Mouse (Mus musculus): ENCODE results near the gene Enpp5. TPM values are rescaled to one million over a fixed set of nuclear protein-coding genes. Genes with fewer than 3 reads are reported as not detected.

Enpp5 gene
- total and polyA plus RNA-seq, 3 experiments: 5.2 to 7.0 TPM; not detected in 1

DNA sequence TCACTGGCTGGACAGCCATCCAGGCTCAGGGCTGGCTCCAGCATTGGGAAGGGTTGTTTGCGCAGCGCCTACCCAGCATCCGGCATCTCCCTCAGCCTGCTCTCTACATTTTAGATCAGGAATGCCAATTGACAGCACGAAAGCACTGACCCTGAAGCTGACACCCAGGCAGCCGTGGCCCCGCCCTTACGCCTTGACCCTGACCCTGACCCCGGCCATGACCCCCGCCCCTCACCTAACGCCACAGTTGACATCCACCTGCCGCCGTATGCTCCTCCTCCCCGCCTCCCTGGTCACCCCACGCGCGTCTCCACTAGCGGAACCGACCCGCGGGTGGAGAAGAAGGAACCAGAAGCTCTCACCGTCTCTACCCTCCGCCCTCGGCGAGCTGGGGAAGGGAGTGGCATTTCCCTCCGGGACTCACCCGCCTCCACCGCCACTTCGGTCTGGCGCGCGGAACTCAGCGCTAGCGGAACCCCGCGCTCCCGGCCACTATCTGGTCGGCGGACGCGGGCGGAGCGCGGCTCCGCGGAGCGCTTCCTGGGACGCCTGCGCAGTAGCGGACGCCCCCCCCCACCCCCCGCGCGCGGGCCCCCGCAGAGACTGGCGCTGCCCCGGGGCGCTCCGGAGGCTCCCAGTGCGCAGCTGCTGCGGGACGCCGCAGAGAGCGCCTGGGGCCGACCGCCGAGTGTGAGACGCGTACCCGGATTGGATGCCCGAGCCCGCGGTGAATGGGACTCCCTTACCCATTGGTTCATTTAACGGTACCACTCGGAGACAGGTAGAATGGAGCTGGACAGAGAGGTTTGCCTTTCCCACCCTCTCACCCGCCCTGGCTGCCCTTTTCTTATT is 26.9 kb downstream of the Enpp5 start, which contains the start of gene Enpp4 (continued):
- TF ChIP-seq NRF1 (IDR thresholded peaks at IDR 0.05; ENCODE audit: insufficient read depth, low read depth, low read length, poor library complexity, severe bottlenecking) (peak; percentile 81), ZC3H11A (IDR thresholded peaks at IDR 0.05; ENCODE audit: low read depth, low read length) (no peak)

DNA sequence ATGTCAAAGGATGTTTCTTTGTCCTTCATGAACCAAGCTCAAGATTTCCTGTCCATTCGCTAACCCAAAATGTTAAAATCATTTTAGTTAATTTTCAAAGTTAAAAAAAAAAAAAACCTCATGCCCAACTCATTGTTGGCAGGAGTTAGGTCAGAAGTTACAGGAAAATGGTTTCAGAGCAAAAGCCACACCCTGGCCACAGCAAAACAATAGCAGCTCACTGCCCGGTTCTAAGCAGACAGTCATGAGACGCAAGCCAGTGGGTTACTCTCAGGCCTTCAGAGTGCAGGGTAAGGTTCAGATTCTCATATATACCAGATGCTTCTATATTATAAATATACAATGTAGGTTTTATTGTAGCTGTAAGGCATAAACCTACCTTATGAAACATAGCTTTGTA is 29.7 kb downstream of the Enpp5 start:
- Histone ChIP-seq H3K4me1 (ENCODE audit: control insufficient read depth in 1 of 2, insufficient read depth in 2 of 2, low read length in 2 of 2) (peaks cover 12 to 14% of the 10 kb centered on the region in 2 experiments), H3K9me3 (replicated peaks; ENCODE audit: insufficient read depth, low read length) (no peaks in the 10 kb centered on the region), H3K9ac (ENCODE audit: control insufficient read depth, low read depth, low read length, poor library complexity, severe bottlenecking) (0 out of 2 replicates have a peak overlapping the region, but pooled peaks have one; percentile 14), H3K27me3 (ENCODE audit: control insufficient read depth in 1 of 2, insufficient read depth in 2 of 2, low read length in 2 of 2) (no peaks in the 10 kb centered on the region), H3K4me3 (ENCODE audit: control insufficient read depth in 1 of 2, insufficient read depth in 1 of 2, low read depth in 2 of 2, low read length in 2 of 2) (no peak overlapping the region), H3K27ac (ENCODE audit: control insufficient read depth, low read depth, low read length) (peak overlapping the region; percentile 52), H3K36me3 (ENCODE audit: control insufficient read depth in 1 of 2, insufficient read depth in 2 of 2, low read length in 2 of 2) (peaks cover 0 to 28% of the 10 kb centered on the region in 2 experiments; a peak in 2 of 4 replicates), H3K79me2 (ENCODE audit: control insufficient read depth, insufficient read depth, low read length, poor library complexity) (peaks cover 15% of the 10 kb centered on the region)
- no peak for DNase-seq (ENCODE audit: low read depth, low spot score)
- TF ChIP-seq ZNF384 (IDR thresholded peaks at IDR 0.05; ENCODE audit: low read depth, low read length) (no peak), EP300 (IDR thresholded peaks at IDR 0.05; ENCODE audit: low read depth in 1 of 2, low read length in 2 of 2) (no peak), CHD1 (IDR thresholded peaks at IDR 0.05; ENCODE audit: low read depth, low read length) (no peak), RAD21 (IDR thresholded peaks at IDR 0.05; ENCODE audit: low read depth, low read length) (no peak), POLR2A (IDR thresholded peaks at IDR 0.05; ENCODE audit: control insufficient read depth in 1 of 2, insufficient read depth in 1 of 2, low read depth in 1 of 2, low read length in 2 of 2, poor library complexity in 1 of 2) (no peak), POLR2AphosphoS5 (IDR thresholded peaks at IDR 0.05; ENCODE audit: borderline replicate concordance, low read depth, low read length) (no peak), GATA1 (IDR thresholded peaks at IDR 0.05; ENCODE audit: low read depth, low read length) (no peak), TBP (IDR thresholded peaks at IDR 0.05; ENCODE audit: low read depth, low read length) (no peak), MYC (IDR thresholded peaks at IDR 0.05; ENCODE audit: low read depth, low read length) (no peak), TAL1 (IDR thresholded peaks at IDR 0.05; ENCODE audit: low read length) (no peak), MYB (IDR thresholded peaks at IDR 0.05; ENCODE audit: low read depth, low read length) (no peak), SMC3 (IDR thresholded peaks at IDR 0.05; ENCODE audit: low read depth, low read length) (no peak), SIN3A (IDR thresholded peaks at IDR 0.05; ENCODE audit: low read length) (no peak), HCFC1 (IDR thresholded peaks at IDR 0.05; ENCODE audit: low read depth, low read length) (no peak), CHD2 (IDR thresholded peaks at IDR 0.05; ENCODE audit: low read length) (no peak), MAZ (IDR thresholded peaks at IDR 0.05; ENCODE audit: low read depth, low read length) (no peak)

Measured in MEL (cell line).